Mouse (Mus musculus) brain, embryonic 14.5 days (tissue): ENCODE measurements around the gene Sds.

ENCODE experiments used
- CTCF ChIP-seq: fragments of 200-500 bp; IDR thresholded peaks from 2 replicates; pipeline ENCODE4 v1.5.1; 2012; ENCODE audit warnings: inconsistent platforms, mild to moderate bottlenecking, moderate library complexity, borderline replicate concordance; ENCODE audit not compliant: insufficient read depth, insufficient read length; ENCODE audit errors: extremely low read depth
- POLR2A ChIP-seq: fragments of 200-500 bp; IDR thresholded peaks from 2 replicates; pipeline ENCODE4 v1.6.1; 2012; ENCODE audit warnings: mild to moderate bottlenecking, inconsistent platforms, borderline replicate concordance; ENCODE audit not compliant: poor library complexity, insufficient read depth, insufficient read length, severe bottlenecking; ENCODE audit errors: extremely low read depth

GRCm38 (mm10) chr5:120524736-120525135 is 48.4 kb downstream of the Sds start:
- no peak for TF ChIP-seq POLR2A
- TF ChIP-seq CTCF = no peak
